In genomic region chr1:135724134-135724533, GRCm38 (mm10) we compare ENCODE assay signal across 16 mouse cellular contexts. TPM values are rescaled to one million over a fixed set of nuclear protein-coding genes. Genes with fewer than 3 reads are reported as not detected.
"Had no signal": no experiment of that assay in that cellular context is flagged by ENCODE, and none has a peak within 500 bp of the region (broad histone marks: within the 10 kb centered on the region; RNA-seq: fewer than 3 reads in every experiment).

No protein-coding gene starts in this region.

- H3K36me3 ChIP-seq: kidney, embryonic 15.5 days; limb, embryonic 12.5 days; liver, embryonic 15.5 days; midbrain, embryonic 12.5 days; neural tube, embryonic 13.5 days had no signal

- H3K9ac ChIP-seq: kidney, embryonic 15.5 days; limb, embryonic 12.5 days; liver, embryonic 15.5 days; lung, embryonic 14.5 days; midbrain, embryonic 12.5 days; neural tube, embryonic 13.5 days had no signal

- DNase-seq: kidney, adult 2 months; kidney, postnatal 14 days; layer of hippocampus, adult 9-11 months; layer of hippocampus, postnatal 36 days; lung, embryonic 14.5 days; lung, postnatal 14 days; right cerebral cortex, postnatal 14 days; thymus, postnatal 36 days had no signal

- H3K27me3 ChIP-seq: kidney, embryonic 15.5 days; limb, embryonic 12.5 days; liver, embryonic 15.5 days; neural tube, embryonic 13.5 days had no signal

- H3K4me2 ChIP-seq: kidney, embryonic 15.5 days; limb, embryonic 12.5 days; liver, embryonic 15.5 days; lung, embryonic 14.5 days; midbrain, embryonic 12.5 days; neural tube, embryonic 13.5 days had no signal

- ATAC-seq: midbrain, embryonic 16.5 days had no signal

- H3K9me3 ChIP-seq: kidney, embryonic 15.5 days; limb, embryonic 12.5 days; liver, embryonic 15.5 days; midbrain, embryonic 12.5 days; neural tube, embryonic 13.5 days had no signal

- H3K4me3 ChIP-seq: kidney, embryonic 15.5 days; limb, embryonic 12.5 days; liver, embryonic 15.5 days; midbrain, embryonic 12.5 days; neural tube, embryonic 13.5 days had no signal

- H3K27ac ChIP-seq: kidney, embryonic 15.5 days; limb, embryonic 12.5 days; liver, embryonic 15.5 days; macrophage; midbrain, embryonic 12.5 days; neural tube, embryonic 13.5 days had no signal

RNA-seq across cellular contexts. Expression of gene Tnni1, which starts 55.1 kb away (rescaled TPM):
- polyA plus RNA-seq: liver, adult 2 months; macrophage had no signal
